Mouse (Mus musculus) naive thymus-derived CD4-positive, alpha-beta T cell, adult 2 months (primary cell): ENCODE results near the gene Peak1.
"Not testable (repeated sequence)": the region's sequence is repeated elsewhere in the genome, so short reads cannot be mapped to it uniquely, and the experiment has no call there.

Source experiments
- DNase-seq: peaks from one replicate; pipeline ENCODE4 v3.0.0-alpha.2; 2011; ENCODE audit warnings: low read depth

Gene Peak1

GRCm38 (mm10) chr9:56417948-56418737 lies at the start of gene Peak1, which contains the start of gene Hmg20a:
TSS of gene Peak1 (minus strand) at chr9:56418067.
TSS of gene Hmg20a (plus strand) at chr9:56418609.
- peak; percentile 100 for DNase-seq

DNA sequence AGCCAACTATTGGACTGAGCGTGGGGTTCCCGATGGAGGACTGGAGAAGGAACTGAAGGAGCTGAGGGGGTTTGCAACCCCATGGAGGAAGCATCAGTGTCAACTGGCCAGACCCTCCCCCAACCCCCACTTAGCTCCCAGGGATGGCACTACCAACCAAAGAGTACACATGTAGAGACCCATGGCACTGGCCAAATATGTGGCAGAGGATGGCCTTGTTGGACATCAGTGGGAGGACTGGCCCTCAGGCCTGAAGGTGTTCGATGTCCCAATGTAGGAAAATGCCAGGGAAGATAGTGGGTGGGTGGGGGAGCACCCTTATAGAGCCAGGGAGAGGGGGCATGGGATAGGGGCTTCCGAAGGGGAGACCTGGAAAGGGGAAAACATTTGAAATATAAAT lies 48.4 kb upstream of the Peak1 start:
- no peak for DNase-seq

GRCm38 (mm10) chr9:56464863-56465654 lies 47.2 kb upstream of the Peak1 start:
- DNase-seq, result peak; percentile 85

GRCm38 (mm10) chr9:56463686-56464515 lies 46.0 kb upstream of the Peak1 start:
- no peak for DNase-seq

GRCm38 (mm10) chr9:56463046-56463445 lies 45.2 kb upstream of the Peak1 start:
- no peak for DNase-seq

DNA sequence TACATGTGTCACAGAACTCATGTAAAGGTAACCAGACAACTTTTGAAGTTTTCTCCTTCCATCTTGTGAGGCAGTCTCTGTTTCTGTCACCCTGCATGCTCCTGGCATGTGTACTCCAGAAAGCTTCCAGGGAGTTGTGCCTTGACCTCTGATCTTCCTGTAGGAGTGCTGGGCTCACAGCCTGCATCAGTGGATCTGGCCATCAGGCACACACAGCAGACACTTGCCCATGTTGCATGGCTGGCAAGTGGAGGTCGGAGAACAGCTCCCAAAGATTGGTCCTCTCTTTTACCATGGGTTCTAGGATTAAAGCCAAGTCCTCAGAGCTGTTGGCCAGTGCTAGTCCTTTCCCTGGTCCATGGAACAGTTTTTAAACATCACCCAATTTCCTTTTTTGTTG lies 44.7 kb upstream of the Peak1 start:
- no peak for DNase-seq

- DNase-seq, result no peak
Measured at GRCm38 (mm10) chr9:56460987-56461386, 43.1 kb upstream of the Peak1 start.

GRCm38 (mm10) chr9:56456426-56456825 lies 38.6 kb upstream of the Peak1 start:
- peak; percentile 40 for DNase-seq

DNA sequence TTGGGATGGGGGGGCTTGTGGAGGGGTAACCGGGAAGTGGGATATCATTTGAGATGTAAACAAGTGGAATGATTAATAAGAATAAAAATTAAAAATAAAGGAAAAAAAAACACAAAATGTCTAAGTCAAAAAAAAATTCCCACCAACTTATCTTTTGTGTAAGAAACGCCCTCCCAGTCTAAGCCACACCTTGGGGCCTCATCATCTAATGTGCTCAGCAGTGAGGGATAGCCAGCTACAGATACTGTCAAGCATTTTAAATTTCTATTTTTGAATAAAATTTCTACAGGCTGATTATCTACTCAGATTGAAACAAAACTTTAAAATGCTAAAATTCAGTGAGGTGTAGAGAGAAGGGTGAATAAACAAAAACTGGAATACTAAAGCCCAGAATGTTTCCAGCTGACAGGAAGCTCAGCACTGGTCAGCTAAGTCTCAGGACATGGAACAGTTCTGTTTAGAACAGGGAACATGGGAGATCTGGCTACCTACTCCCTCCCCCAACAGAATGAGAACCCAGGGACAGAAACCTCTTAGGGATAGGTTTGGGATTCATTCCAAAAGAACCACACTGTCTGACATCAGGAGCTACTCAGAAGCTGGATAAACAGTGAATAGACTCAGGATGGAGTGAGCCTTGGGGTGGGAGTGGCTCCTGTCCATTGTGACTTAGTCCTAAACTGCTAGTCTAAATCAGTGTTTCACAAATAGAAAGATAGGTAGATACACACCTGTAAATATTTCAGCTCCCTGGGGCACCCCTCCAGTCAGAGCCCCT lies 35.4 kb upstream of the Peak1 start:
- no peak for DNase-seq

GRCm38 (mm10) chr9:56451570-56451969 lies 33.7 kb upstream of the Peak1 start:
- no peak for DNase-seq

DNA sequence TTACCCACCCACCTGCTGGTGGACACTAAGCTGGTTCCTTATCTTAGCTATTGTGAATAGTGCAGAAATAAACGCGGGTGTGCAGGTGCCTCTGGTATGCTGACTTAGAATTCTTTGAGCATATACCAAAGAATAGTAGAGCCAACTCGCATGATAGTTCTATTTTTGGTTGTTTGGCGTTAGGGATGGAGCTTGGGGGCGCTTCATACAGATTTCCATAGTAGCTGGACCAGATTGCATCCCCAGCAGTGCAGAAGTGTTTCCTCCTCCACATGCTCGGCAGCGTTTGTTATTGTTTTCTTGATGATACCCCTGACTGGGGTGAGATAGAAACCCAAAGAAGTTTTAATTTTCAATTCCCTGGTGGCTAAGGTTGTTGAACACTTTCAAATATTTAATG lies 21.8 kb upstream of the Peak1 start:
- DNase-seq, result no peak

- DNase-seq, result not testable (repeated sequence)
Measured at GRCm38 (mm10) chr9:56437300-56437892, 19.5 kb upstream of the Peak1 start.

- no peak for DNase-seq
Measured at GRCm38 (mm10) chr9:56435821-56436526, 18.1 kb upstream of the Peak1 start.

GRCm38 (mm10) chr9:56424861-56425260 lies 7.0 kb upstream of the Peak1 start:
- peak; percentile 47 for DNase-seq

DNA sequence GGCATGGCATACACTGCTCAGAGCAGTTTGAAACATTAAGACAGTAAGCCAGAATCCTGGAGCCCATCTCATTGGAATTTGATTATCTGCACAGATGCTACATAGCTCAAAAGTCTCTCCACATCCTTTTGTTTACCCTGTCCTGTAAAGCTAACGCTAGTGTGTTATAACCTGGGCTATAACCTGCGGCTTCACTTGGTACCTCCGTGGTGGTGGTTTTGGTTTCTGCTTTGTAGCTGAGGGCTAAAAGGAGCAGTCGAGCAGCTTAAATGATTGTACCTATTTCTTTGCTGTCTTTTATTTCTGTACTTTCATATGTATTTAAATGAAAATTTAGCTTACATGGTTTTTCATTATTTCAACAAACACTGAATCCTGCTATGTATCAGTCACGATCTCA lies 4.1 kb upstream of the Peak1 start:
- peak; percentile 71 for DNase-seq

GRCm38 (mm10) chr9:56420892-56421601 lies 3.2 kb upstream of the Peak1 start:
- peak; percentile 19 for DNase-seq

GRCm38 (mm10) chr9:56420236-56420635 lies 2.4 kb upstream of the Peak1 start:
- DNase-seq, result no peak

GRCm38 (mm10) chr9:56418738-56419239 lies 922 bp upstream of the Peak1 start:
- peak; percentile 96 for DNase-seq

- DNase-seq, result peak; percentile 84
Measured at GRCm38 (mm10) chr9:56417415-56417947, 386 bp downstream of the Peak1 start.
